Mouse (Mus musculus): ENCODE results near the gene Flt1. TPM values are rescaled to one million over a fixed set of nuclear protein-coding genes. Genes with fewer than 3 reads are reported as not detected.

Flt1 gene
- polyA plus RNA-seq, 1 experiment from 2014 or later: 5.8 TPM

GRCm38 (mm10) chr5:147701024-147701423, 24.8 kb downstream of the Flt1 start:
- no peak for ATAC-seq
- no peaks in the 10 kb centered on the region for H3K36me3 ChIP-seq (ENCODE audit: control insufficient read depth, insufficient read depth)
- no peaks in the 10 kb centered on the region for H3K27me3 ChIP-seq (replicated peaks; ENCODE audit: control insufficient read depth, insufficient read depth, low read length)
- WGBS: 92% methylated on average over 3 of the region's 3 CpGs
- no peak overlapping the region for H3K4me3 ChIP-seq (ENCODE audit: low read depth, low read length)
- H3K9me3 ChIP-seq (ENCODE audit: control insufficient read depth): no peaks in the 10 kb centered on the region
- H3K27ac ChIP-seq (ENCODE audit: low read depth, low read length): no peak overlapping the region
- no peaks in the 10 kb centered on the region for H3K4me1 ChIP-seq (replicated peaks; ENCODE audit: control insufficient read depth, insufficient read depth, low read length)
- no peak for TF ChIP-seq CTCF (IDR thresholded peaks at IDR 0.05; ENCODE audit: low read depth)
- no peak overlapping the region for H3K4me2 ChIP-seq (replicated peaks; ENCODE audit: low read depth)
- H3K9ac ChIP-seq (ENCODE audit: low read depth, low read length): no peak overlapping the region

GRCm38 (mm10) chr5:147698044-147698443, 27.8 kb downstream of the Flt1 start:
- 51% methylated on average over 13 of the region's 13 CpGs for WGBS
- H3K36me3 ChIP-seq (ENCODE audit: control insufficient read depth, insufficient read depth): no peaks in the 10 kb centered on the region

GRCm38 (mm10) chr5:147697165-147697564, 28.6 kb downstream of the Flt1 start:
- Histone ChIP-seq H3K36me3 (ENCODE audit: control insufficient read depth, insufficient read depth) (no peaks in the 10 kb centered on the region), H3K9me3 (ENCODE audit: control insufficient read depth) (no peaks in the 10 kb centered on the region), H3K9ac (ENCODE audit: low read depth, low read length) (no peak overlapping the region), H3K4me1 (replicated peaks; ENCODE audit: control insufficient read depth, insufficient read depth, low read length) (no peaks in the 10 kb centered on the region), H3K4me2 (replicated peaks; ENCODE audit: low read depth) (no peak overlapping the region), H3K4me3 (ENCODE audit: low read depth, low read length) (no peak overlapping the region), H3K27me3 (replicated peaks; ENCODE audit: control insufficient read depth, insufficient read depth, low read length) (no peaks in the 10 kb centered on the region), H3K27ac (ENCODE audit: low read depth, low read length) (no peak overlapping the region)
- ATAC-seq: no peak
- no peak for TF ChIP-seq CTCF (IDR thresholded peaks at IDR 0.05; ENCODE audit: low read depth)
- WGBS: 47% methylated on average over 5 of the region's 5 CpGs

More at GRCm38 (mm10) chr5:147698044-147698443, 27.8 kb downstream of the Flt1 start:
- Histone ChIP-seq H3K4me1 (replicated peaks; ENCODE audit: control insufficient read depth, insufficient read depth, low read length) (no peaks in the 10 kb centered on the region), H3K27ac (ENCODE audit: low read depth, low read length) (no peak overlapping the region), H3K9ac (ENCODE audit: low read depth, low read length) (no peak overlapping the region), H3K4me3 (ENCODE audit: low read depth, low read length) (no peak overlapping the region), H3K4me2 (replicated peaks; ENCODE audit: low read depth) (no peak overlapping the region), H3K27me3 (replicated peaks; ENCODE audit: control insufficient read depth, insufficient read depth, low read length) (no peaks in the 10 kb centered on the region), H3K9me3 (ENCODE audit: control insufficient read depth) (no peaks in the 10 kb centered on the region)
- ATAC-seq: no peak
- peak; percentile 21; the same call in 1 of the 2 replicates for TF ChIP-seq CTCF (IDR thresholded peaks at IDR 0.05; ENCODE audit: low read depth)

- no peak for ATAC-seq
- H3K9ac ChIP-seq (ENCODE audit: low read depth, low read length): no peak overlapping the region
- no peak overlapping the region for H3K4me2 ChIP-seq (replicated peaks; ENCODE audit: low read depth)
- H3K4me1 ChIP-seq (replicated peaks; ENCODE audit: control insufficient read depth, insufficient read depth, low read length): no peaks in the 10 kb centered on the region
- 0 out of 2 replicates have a peak, but pooled peaks have one; percentile 13 for TF ChIP-seq CTCF (IDR thresholded peaks at IDR 0.05; ENCODE audit: low read depth)
- 91% methylated on average over 1 of the region's 1 CpGs for WGBS
- H3K9me3 ChIP-seq (ENCODE audit: control insufficient read depth): no peaks in the 10 kb centered on the region
- H3K36me3 ChIP-seq (ENCODE audit: control insufficient read depth, insufficient read depth): no peaks in the 10 kb centered on the region
- H3K4me3 ChIP-seq (ENCODE audit: low read depth, low read length): no peak overlapping the region
- no peak overlapping the region for H3K27ac ChIP-seq (ENCODE audit: low read depth, low read length)
- H3K27me3 ChIP-seq (replicated peaks; ENCODE audit: control insufficient read depth, insufficient read depth, low read length): no peaks in the 10 kb centered on the region
These were observed 33.2 kb downstream of the Flt1 start for GRCm38 (mm10) chr5:147692622-147693021.

- Histone ChIP-seq H3K4me2 (replicated peaks; ENCODE audit: low read depth) (no peak overlapping the region), H3K4me1 (replicated peaks; ENCODE audit: control insufficient read depth, insufficient read depth, low read length) (no peaks in the 10 kb centered on the region), H3K36me3 (ENCODE audit: control insufficient read depth, insufficient read depth) (no peaks in the 10 kb centered on the region), H3K9me3 (ENCODE audit: control insufficient read depth) (no peaks in the 10 kb centered on the region), H3K4me3 (ENCODE audit: low read depth, low read length) (no peak overlapping the region), H3K27me3 (replicated peaks; ENCODE audit: control insufficient read depth, insufficient read depth, low read length) (no peaks in the 10 kb centered on the region), H3K27ac (ENCODE audit: low read depth, low read length) (no peak overlapping the region), H3K9ac (ENCODE audit: low read depth, low read length) (no peak overlapping the region)
- 91% methylated on average over 12 of the region's 12 CpGs for WGBS
- no peak for TF ChIP-seq CTCF (IDR thresholded peaks at IDR 0.05; ENCODE audit: low read depth)
- ATAC-seq: no peak
These were observed 42.0 kb downstream of the Flt1 start for GRCm38 (mm10) chr5:147683707-147684323.

- 24% methylated on average over 10 of the region's 10 CpGs for WGBS
- no peaks in the 10 kb centered on the region for H3K9me3 ChIP-seq (ENCODE audit: control insufficient read depth)
- no peaks in the 10 kb centered on the region for H3K4me1 ChIP-seq (replicated peaks; ENCODE audit: control insufficient read depth, insufficient read depth, low read length)
- H3K27ac ChIP-seq (ENCODE audit: low read depth, low read length): no peak overlapping the region
- no peak overlapping the region for H3K9ac ChIP-seq (ENCODE audit: low read depth, low read length)
- TF ChIP-seq CTCF (IDR thresholded peaks at IDR 0.05; ENCODE audit: low read depth): no peak
- H3K36me3 ChIP-seq (ENCODE audit: control insufficient read depth, insufficient read depth): no peaks in the 10 kb centered on the region
- no peak overlapping the region for H3K4me2 ChIP-seq (replicated peaks; ENCODE audit: low read depth)
- ATAC-seq: no peak
- H3K27me3 ChIP-seq (replicated peaks; ENCODE audit: control insufficient read depth, insufficient read depth, low read length): no peaks in the 10 kb centered on the region
- no peak overlapping the region for H3K4me3 ChIP-seq (ENCODE audit: low read depth, low read length)
These were observed 44.6 kb downstream of the Flt1 start for GRCm38 (mm10) chr5:147681224-147681623.
